Mouse (Mus musculus) stomach, embryonic 14.5 days (tissue): Measurements from ENCODE around the gene Ube2d3. TPM values are rescaled to one million over a fixed set of nuclear protein-coding genes. Genes with fewer than 3 reads are reported as not detected.

ENCODE experiments used
- ATAC-seq: fragments of 200-750 bp; cut with Nextera tagmentation; 2 replicates; pipeline ENCODE4 v1.8.0; 2017; ENCODE audit warnings: low read depth, moderate TSS enrichment; ENCODE audit not compliant: insufficient number of reproducible peaks, insufficient read depth, low FRiP score
- H3K27ac ChIP-seq: fragments of 300-500 bp; sonication (generic); 2 replicates; pipeline ENCODE4 v1.5.1; 2014; ENCODE audit warnings: mild to moderate bottlenecking, low read length, moderate library complexity, mixed read lengths
- H3K27me3 ChIP-seq: fragments of 300-500 bp; sonication (generic); 2 replicates; pipeline ENCODE4 v1.6.1; 2014; ENCODE audit warnings: low read length, control low read depth, mixed read lengths; ENCODE audit not compliant: control insufficient read depth, insufficient read depth
- H3K36me3 ChIP-seq: fragments of 300-500 bp; sonication (generic); 2 replicates; pipeline ENCODE4 v1.6.1; 2014; ENCODE audit warnings: mild to moderate bottlenecking, control low read depth, low read length, moderate library complexity, mixed read lengths; ENCODE audit not compliant: control insufficient read depth, insufficient read depth
- H3K4me1 ChIP-seq: fragments of 300-500 bp; sonication (generic); 2 replicates; pipeline ENCODE4 v1.6.1; 2014; ENCODE audit warnings: low read length, control low read depth, mixed read lengths; ENCODE audit not compliant: control insufficient read depth, insufficient read depth
- H3K4me2 ChIP-seq: fragments of 300-500 bp; sonication (generic); replicated peaks from 2 replicates; pipeline ENCODE4 v1.6.1; 2014; ENCODE audit warnings: low read depth, low read length, control low read depth
- H3K4me3 ChIP-seq: fragments of 300-500 bp; sonication (generic); 2 replicates; pipeline ENCODE4 v1.5.1; 2014; ENCODE audit warnings: low read depth, low read length, control low read depth
- H3K9ac ChIP-seq: fragments of 300-500 bp; sonication (generic); replicated peaks from 2 replicates; pipeline ENCODE4 v1.6.1; 2014; ENCODE audit warnings: low read depth, mild to moderate bottlenecking, control low read depth, low read length, moderate library complexity, mixed read lengths
- H3K9me3 ChIP-seq: fragments of 300-500 bp; sonication (generic); 2 replicates; pipeline ENCODE4 v1.6.1; 2016; ENCODE audit warnings: low read depth, low read length, control low read depth; ENCODE audit not compliant: control insufficient read depth
- WGBS: fragments of 180-500 bp; shearing (Covaris S2); extraction: QIAGEN DNeasy Blood & Tissue Kit; methylation state at CpG from one replicate; pipeline ENCODE4 v1.1.7; 2014; 5-methylcytosine and 5-hydroxymethylcytosine counted together
- polyA plus RNA-seq: library from polyadenylated mRNA; unstranded; fragments of >200 nt; fragmentation: Nextera tagmentation; extraction: Ambion mirVana; gene quantifications from 2 replicates; pipeline ENCODE4 v1.2.1, GENCODE M21; 2014

Gene Ube2d3
- polyA plus RNA-seq, 1 experiment from 2014 or later: 519 TPM

DNA sequence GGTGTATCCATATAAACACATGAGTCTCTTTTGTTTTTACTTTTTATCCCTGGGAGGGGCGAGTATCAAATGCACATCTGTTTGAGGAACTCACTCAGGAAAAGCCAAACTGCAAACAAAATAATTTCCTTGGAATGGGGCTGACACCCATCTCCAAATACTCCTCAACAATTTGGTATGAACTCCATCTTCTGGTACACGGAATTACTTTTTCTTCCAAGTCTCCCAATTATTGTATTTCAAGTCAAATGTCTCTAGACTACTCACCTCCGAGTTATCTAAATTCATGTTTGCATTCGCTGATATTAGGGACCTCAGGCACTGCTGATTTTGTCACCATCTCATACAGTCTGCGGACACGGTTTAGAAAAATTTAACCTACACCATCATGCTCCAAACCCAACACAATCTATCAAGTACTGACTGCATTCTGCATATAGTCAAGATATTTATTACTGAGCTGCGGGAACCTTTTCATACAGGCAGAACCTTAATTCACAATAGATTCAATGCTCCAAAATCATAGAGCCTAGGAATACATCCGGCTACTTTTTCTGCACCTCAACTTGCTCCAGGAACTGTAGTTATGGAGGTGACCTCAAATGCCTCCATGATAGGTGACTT is 15.6 kb upstream of the Ube2d3 start:
- H3K27me3 ChIP-seq: no peaks in the 10 kb centered on the region
- 19% methylated on average over 8 of the region's 8 CpGs for WGBS
- peaks cover 8% of the 10 kb centered on the region for H3K4me1 ChIP-seq
- H3K4me2 ChIP-seq: peak overlapping the region; percentile 66
- no peak for ATAC-seq
- no peaks in the 10 kb centered on the region for H3K9me3 ChIP-seq
- H3K4me3 ChIP-seq: peak overlapping the region; percentile 63
- peak overlapping the region; percentile 95 for H3K27ac ChIP-seq
- H3K36me3 ChIP-seq: no peaks in the 10 kb centered on the region
- H3K9ac ChIP-seq: peak overlapping the region; percentile 64

DNA sequence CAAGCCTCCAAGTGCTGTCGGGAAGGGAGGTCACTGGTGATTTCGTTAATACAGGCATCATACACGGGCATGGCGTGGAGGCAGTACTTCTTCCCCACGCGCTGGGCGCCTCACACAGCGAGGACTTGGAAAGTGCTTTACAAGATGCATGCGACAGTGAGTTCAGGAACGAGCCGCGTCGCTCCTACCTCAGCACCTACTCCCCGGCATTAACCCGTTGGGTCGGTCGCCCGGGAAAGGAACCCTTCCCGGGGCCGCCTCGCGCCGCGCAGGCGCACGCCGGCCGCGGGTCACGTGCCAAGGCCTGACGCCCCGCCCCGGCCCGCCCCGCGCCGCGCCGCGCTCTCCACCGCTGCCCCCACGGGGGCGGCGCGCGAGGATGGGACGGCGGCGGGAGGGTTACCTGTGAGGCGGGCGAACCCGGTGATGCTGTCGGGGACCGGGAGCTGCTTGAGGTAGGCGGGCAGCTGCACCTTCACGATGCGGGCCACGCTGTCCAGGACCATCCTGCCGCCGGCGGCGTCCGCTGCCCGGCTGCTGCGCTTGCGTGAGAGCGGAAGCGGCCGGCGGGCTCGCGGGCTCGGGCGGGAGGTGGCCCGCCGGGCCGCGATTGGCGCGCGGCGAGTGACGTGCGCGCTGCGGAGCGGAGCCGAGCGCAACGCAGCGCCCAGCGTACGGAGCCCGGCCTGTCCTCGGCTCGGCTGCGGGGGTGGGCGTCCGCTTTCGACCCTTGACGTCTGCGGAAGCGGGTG is 14.9 kb upstream of the Ube2d3 start:
- Histone ChIP-seq H3K4me1 (peaks cover 8% of the 10 kb centered on the region), H3K27ac (peak overlapping the region; percentile 95), H3K4me2 (peak overlapping the region; percentile 74), H3K4me3 (peak overlapping the region; percentile 63), H3K36me3 (no peaks in the 10 kb centered on the region), H3K9me3 (no peaks in the 10 kb centered on the region), H3K27me3 (no peaks in the 10 kb centered on the region), H3K9ac (peak overlapping the region; percentile 64)
- ATAC-seq: peak; percentile 97
- WGBS: under 1% methylated on average over 101 of the region's 103 CpGs

DNA sequence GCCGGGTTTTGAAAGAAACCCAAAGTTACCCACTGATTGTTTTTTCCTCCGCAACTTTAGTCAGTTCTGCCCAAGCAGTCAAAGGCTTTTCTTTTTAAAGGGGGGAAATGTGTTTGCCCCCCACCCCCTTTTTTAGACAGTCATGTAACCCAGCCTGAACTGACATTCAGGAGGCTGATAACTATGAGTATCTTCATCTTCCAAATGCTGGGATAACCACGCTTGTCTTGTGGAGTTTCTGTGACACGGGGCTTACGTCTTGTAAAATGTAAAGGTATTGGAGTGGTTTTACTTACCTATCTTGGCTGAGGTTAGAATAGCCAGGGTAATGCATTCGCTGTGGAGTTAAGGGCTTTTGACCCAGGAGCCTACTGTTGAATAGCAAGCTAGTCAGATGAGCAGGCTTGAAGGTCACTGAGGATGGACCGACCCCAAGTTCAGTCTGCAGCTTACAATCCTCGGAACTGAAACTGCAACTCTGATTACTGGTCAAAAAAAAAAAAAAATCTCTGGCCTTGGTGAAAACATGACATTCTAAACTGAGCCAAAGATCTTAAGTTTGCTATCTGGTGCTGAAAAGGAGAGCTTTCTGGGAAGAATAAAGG is 14.2 kb upstream of the Ube2d3 start, which contains the start of gene Cisd2:
TSS of gene Cisd2 (minus strand) at position 318 of the 605 bp plus-strand sequence.
- Histone ChIP-seq H3K4me3 (peak within 1 kb of the TSS; percentile 63), H3K9ac (peak within 1 kb of the TSS; percentile 64), H3K4me2 (peak within 1 kb of the TSS; percentile 74), H3K27me3 (no peaks in the 10 kb centered on the region), H3K36me3 (no peaks in the 10 kb centered on the region), H3K4me1 (peaks cover 8% of the 10 kb centered on the region), H3K27ac (peak within 1 kb of the TSS; percentile 95), H3K9me3 (no peaks in the 10 kb centered on the region)
- WGBS: 1% methylated on average over 8 of the region's 8 CpGs
- ATAC-seq: peak; percentile 15; the same call in 1 of the 2 replicates

DNA sequence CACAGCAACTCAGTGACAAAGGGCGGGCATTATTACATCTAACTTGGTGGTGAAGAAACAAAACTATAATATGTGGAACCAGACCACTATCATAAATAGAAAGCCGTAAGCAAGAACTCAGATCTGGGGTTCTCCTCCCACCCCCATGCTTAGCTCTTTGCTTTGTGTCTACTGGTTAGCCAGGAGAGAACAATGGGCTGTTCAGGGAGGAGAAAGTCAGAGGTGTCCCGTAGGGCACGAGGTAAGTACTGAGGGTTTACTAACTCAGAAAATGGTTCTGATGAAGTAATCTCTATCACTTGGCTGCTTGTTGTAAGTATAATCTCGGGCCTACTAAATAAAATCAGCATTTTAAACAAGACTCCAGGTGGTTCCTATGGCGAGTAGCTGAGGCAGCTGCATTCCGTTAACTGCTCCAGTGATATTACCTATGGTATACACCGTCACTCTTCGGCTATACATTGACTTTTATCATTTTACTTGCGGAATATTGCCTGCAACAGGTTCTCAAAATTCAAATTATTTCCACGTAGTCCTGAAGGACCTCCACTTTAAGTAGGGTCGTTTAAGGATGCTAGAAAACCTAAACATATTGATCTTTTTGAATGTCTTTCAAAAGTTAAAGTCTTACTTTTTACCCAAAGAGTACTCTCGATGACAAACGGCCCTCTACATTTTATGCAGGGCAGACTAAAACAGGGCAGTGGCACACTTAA is 890 bp upstream of the Ube2d3 start:
- H3K27me3 ChIP-seq: no peaks in the 10 kb centered on the region
- H3K27ac ChIP-seq: peak overlapping the region; percentile 53
- H3K9ac ChIP-seq: peak overlapping the region; percentile 41
- no peaks in the 10 kb centered on the region for H3K9me3 ChIP-seq
- H3K4me1 ChIP-seq: peaks cover 7% of the 10 kb centered on the region; the same call in 1 of the 2 replicates
- H3K4me2 ChIP-seq: peak overlapping the region; percentile 61
- H3K36me3 ChIP-seq: peaks cover 3% of the 10 kb centered on the region
- 37% methylated on average over 14 of the region's 14 CpGs for WGBS
- ATAC-seq: no peak
- peak overlapping the region; percentile 85 for H3K4me3 ChIP-seq

DNA sequence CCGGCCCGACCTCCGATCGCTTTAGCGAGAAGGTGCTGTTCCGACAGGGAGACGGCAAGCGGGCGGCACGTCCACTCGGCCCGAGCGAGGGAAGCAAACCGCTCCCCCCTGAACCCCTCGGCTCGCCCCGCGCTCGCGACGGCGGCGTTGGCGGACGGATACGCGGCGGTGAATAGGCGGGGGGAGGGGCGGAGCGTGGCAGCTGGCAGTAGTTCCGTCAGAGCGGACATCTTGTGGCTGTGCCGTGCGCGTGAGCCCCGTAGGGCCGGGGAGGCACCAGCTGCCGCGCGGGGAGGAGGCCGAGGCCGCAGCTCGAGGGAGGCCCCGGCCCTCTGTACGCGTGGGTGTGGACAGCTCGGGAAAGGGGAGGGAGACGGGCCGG is 573 bp downstream of the Ube2d3 start:
- H3K9ac ChIP-seq: peak overlapping the region; percentile 98
- no peaks in the 10 kb centered on the region for H3K9me3 ChIP-seq
- peaks cover 3% of the 10 kb centered on the region for H3K36me3 ChIP-seq
- no peak overlapping the region for H3K4me2 ChIP-seq
- H3K4me3 ChIP-seq: peak overlapping the region; percentile 85
- ATAC-seq: peak; percentile 77
- 0% methylated on average over 38 of the region's 50 CpGs for WGBS
- no peaks in the 10 kb centered on the region for H3K27me3 ChIP-seq
- H3K4me1 ChIP-seq: peaks cover 9% of the 10 kb centered on the region; the same call in 1 of the 2 replicates
- peak overlapping the region; percentile 100 for H3K27ac ChIP-seq

DNA sequence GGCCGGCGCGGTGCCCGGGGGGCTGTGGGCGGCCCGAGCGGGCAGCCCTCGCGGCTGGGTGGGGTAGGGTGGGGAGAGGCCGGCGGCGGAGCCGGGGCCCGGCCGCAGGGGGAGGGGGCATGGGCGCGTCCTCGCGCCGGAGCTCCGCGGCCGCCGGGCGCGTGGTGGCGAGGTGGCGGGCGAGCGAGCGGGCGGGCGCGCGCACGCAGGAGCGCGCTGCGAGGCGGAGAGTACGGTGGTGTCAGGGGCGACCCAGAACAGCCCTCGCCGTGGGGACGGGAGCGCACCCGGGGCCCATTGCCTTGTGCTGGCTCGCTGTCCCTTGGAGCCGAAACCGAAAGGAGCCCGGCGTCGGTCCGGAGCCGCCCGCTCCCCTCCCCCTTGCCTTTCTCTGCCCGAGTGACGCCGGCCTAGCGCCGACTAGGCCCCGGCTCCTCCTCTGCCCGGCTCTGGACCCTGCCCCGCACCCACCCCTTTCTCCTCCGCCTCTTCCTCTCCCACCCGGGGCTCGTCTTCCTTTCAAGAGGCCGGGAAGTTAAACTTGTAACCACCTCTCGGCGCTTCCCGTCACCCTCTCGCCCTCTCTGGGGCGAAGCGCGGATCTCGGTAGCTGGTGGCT is 1.1 kb downstream of the Ube2d3 start:
- Histone ChIP-seq H3K4me1 (peaks cover 13% of the 10 kb centered on the region; the same call in 1 of the 2 replicates), H3K36me3 (peaks cover 3% of the 10 kb centered on the region), H3K9me3 (no peaks in the 10 kb centered on the region), H3K27me3 (no peaks in the 10 kb centered on the region), H3K4me3 (peak overlapping the region; percentile 85), H3K4me2 (peak overlapping the region; percentile 87), H3K9ac (peak overlapping the region; percentile 98), H3K27ac (peak overlapping the region; percentile 100)
- ATAC-seq: peak; percentile 58
- WGBS: under 1% methylated on average over 59 of the region's 76 CpGs

DNA sequence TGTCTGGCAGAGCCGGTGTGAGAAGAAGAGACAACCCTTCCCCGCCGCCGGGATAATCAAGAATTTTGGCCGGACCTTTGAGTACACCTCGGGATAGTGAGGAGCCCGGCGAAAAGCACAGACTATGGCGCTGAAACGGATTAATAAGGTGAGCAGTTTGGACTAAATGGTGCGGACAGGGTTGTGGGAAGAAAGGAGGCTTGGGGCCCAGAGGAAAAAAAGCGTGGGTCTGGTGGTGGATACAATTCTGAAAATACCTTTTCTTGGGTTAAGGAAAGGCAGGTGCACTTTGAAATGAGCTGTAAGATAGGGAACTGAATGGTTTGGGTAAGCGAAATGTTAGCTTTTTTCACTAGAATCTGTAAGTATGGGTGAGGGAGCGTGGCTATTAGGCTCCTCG is 1.7 kb downstream of the Ube2d3 start:
- H3K9ac ChIP-seq: peak overlapping the region; percentile 98
- peak overlapping the region; percentile 87 for H3K4me2 ChIP-seq
- peaks cover 13% of the 10 kb centered on the region; the same call in 1 of the 2 replicates for H3K4me1 ChIP-seq
- peaks cover 3% of the 10 kb centered on the region for H3K36me3 ChIP-seq
- ATAC-seq: no peak
- H3K27ac ChIP-seq: peak overlapping the region; percentile 100
- H3K9me3 ChIP-seq: no peaks in the 10 kb centered on the region
- peak overlapping the region; percentile 85 for H3K4me3 ChIP-seq
- H3K27me3 ChIP-seq: no peaks in the 10 kb centered on the region
- WGBS: 3% methylated on average over 15 of the region's 15 CpGs
